Mouse (Mus musculus) left cerebral cortex, postnatal 4 days (tissue): Measurements from ENCODE around the gene Tmem177. TPM values are rescaled to one million over a fixed set of nuclear protein-coding genes. Genes with fewer than 3 reads are reported as not detected.

Source experiments
- DNase-seq: peaks from one replicate; pipeline ENCODE4 v3.0.0-alpha.2; 2022
- intact Hi-C: fragments of 180-260 bp; cut with DNase I; formaldehyde crosslinking; loops from one replicate; pipeline ENCODE4 v1.15.1; 2025
- total RNA-seq, 2 experiments: library from RNA; stranded (reverse); gene quantifications; 2 replicates each; pipeline ENCODE4 v1.2.3; 2021

Gene Tmem177
- total RNA-seq, 2 experiments from 2014 or later = 7.6 to 7.7 TPM

GRCm38 (mm10) chr1:119891865-119892264 is 21.1 kb downstream of the Tmem177 start:
- no peak for DNase-seq
- intact Hi-C loops = no loop called here

- no peak for DNase-seq
- intact Hi-C loops = no loop called here
Observed at GRCm38 (mm10) chr1:119891149-119891548, 21.9 kb downstream of the Tmem177 start.

GRCm38 (mm10) chr1:119889347-119889746 is 23.7 kb downstream of the Tmem177 start:
- intact Hi-C loops = no loop called here
- no peak for DNase-seq

DNA sequence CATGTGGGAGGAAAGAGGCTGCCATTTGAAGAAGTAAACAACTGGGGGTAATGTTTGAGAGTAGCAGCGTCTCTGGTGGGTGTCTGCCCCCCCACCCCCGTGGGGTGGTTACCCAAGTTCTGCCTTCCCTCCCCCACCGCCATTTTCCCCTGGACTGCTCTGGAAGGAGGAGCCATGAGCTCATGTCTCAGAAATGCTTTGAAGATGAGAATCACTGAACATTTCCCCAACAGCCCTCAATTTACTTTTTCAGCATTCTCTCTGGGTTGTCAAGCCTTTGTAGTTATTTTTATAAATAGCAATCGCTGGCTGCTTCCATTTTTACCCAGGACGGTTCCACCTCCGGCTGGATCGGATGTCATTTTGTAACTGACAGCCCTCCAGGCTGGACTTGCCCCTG is 26.7 kb downstream of the Tmem177 start:
- no peak for DNase-seq
- intact Hi-C loops = no loop called here

DNA sequence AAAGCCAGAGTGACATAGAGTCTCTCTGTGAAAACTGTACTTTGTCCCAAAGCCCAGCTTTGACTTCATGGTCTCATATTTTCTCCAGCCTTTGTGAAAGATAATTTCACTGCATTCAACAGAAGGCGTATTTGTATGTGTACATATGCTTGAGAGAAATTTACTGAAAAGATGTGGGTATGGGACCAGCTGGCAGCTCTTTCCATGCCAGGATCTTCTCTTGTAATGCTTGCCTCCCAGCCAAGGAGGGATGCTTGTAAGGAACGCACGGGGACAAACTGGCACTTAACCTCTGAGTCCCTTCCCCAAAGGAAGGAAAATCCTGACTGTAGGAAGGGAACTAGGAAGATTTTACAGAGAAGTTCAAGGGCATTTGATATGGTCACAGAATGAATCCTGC is 28.7 kb downstream of the Tmem177 start:
- DNase-seq = peak; percentile 32
- intact Hi-C loops = no loop called here

GRCm38 (mm10) chr1:119878909-119879308 is 34.1 kb downstream of the Tmem177 start:
- intact Hi-C loops = no loop called here
- peak; percentile 86 for DNase-seq

DNA sequence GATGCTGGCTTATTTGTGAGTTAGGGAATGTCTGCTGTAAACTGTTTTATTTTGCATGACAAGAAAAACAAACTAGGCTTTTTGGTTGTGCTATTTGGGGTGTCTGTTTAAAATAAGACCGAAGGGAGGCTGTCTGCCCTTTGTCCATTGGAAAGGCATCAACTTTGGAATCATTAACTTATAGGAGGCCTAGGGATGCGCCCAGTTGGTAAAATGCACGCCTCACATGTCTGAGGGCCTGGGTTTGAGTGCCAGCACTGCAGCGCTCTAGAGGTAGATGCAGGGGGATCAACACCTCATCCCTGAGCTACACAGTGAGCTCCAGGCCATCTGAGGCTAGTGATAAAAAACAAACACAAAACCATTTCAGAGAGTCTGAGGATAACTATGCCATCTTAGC is 35.5 kb downstream of the Tmem177 start:
- intact Hi-C loops = no loop called here
- DNase-seq = no peak

- DNase-seq = no peak
- intact Hi-C loops = no loop called here
Observed at GRCm38 (mm10) chr1:119868395-119869161, 44.4 kb downstream of the Tmem177 start.

DNA sequence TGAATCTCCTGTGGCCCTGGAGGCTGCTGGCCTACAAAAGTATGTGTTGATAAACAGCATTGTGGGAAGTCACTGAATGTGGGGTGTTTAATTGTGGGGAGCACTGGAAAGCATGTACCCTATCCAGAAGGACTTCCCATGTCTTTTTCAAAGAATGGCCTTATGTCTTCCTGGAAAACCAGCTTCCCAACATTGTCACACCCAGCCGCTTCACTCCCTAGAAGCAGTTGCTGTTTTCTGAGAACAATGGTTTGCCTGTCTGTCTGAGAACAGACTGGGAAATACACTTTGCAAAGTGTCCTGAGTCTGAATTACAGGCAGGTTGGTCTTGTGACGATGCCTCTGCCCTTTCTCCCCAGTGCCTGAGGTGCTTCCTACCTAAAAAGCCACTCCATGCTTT is 45.7 kb downstream of the Tmem177 start:
- DNase-seq = no peak
- intact Hi-C loops = no loop called here

DNA sequence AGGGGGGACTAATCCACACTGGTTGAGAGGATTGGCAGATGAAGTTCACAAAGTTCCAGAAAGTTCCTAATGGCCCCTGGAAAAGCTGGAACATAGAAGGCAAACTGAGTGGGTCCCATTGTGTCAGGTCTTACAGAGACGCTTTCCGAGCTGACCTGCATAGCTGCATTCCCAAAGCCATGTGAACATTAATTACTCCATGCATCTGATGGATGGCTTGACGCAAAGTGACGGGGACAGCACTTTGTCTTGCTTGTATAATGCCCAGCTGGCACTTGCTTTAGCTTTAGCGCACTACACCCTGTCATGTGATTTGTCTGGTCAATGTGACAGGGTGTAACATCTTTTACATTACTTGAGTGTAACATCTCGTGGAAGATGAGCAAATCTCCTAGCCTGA is 47.7 kb downstream of the Tmem177 start:
- intact Hi-C loops = no loop called here
- no peak for DNase-seq

DNA sequence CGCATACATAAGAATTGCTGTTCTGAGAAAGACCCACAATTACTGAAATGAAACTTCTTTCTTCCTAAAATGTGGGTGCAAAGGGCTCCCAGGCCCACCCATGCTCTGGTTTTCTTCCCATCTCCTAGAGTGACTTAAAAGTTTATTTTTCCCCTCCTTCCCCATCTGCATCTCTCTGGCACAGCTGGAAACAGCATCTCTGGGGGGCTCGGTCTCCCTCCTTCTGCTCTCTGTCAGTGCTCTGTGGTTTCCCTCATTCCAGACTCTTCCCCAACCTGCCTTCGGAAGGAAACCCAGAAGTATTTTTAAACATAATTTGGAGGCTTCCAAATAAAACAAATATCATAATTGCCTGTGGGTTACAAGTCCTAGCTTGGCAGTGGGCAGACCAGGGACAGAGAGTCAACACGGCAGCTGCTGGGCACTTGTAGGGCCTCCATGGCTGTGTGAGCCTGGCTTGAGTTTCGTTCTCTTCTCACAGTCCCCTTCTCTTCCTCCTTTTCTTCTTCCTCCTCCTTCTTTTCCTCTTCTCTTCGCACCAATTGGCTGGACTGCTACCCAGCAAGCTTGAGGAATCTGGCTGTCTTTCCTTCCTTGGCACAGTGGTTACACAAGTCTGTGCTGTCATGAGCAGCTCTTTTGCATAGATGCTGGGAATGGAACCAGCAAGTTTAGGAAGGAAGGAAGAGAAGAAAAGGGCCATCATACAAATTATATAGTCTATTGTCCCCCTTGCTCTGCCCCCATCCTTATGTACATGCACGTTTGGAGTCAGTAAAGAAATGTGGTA is 49.3 kb downstream of the Tmem177 start:
- DNase-seq = no peak

GRCm38 (mm10) chr1:119859566-119859965 is 53.4 kb downstream of the Tmem177 start:
- intact Hi-C loops = no loop called here
- DNase-seq = no peak

More for the DNA sequence above, 49.3 kb downstream of the Tmem177 start:
- intact Hi-C loops = no loop called here

Other genes starting within 250 kb of the Tmem177 start
- gene Ptpn4, start 75.6 kb downstream of the Tmem177 start, total RNA-seq = 10 to 100 TPM; 37.2 to 39.0 TPM
- under 1 TPM; 0.36 to 0.44 TPM for gene Cfap221, start 84.0 kb upstream of the Tmem177 start, total RNA-seq
- gene Sctr, start 93.7 kb upstream of the Tmem177 start, total RNA-seq = 1 to 10 TPM in 1 of 2 experiments, under 1 TPM in 1; 0.96 to 1.2 TPM
- gene Tmem37, start 160.9 kb upstream of the Tmem177 start, total RNA-seq = 1 to 10 TPM; 1.4 to 1.8 TPM
- gene Dbi, start 207.9 kb upstream of the Tmem177 start, total RNA-seq = 100 to 1,000 TPM; 335 to 344 TPM
- gene 3110009E18Rik, start 208.0 kb upstream of the Tmem177 start, total RNA-seq = 10 to 100 TPM; 11.2 to 11.8 TPM